Mouse (Mus musculus): ENCODE results near the gene Rbfox2. TPM values are rescaled to one million over a fixed set of nuclear protein-coding genes. Genes with fewer than 3 reads are reported as not detected.

Gene Rbfox2
- polyA plus RNA-seq, 1 experiment from 2014 or later, result 67.8 TPM

DNA sequence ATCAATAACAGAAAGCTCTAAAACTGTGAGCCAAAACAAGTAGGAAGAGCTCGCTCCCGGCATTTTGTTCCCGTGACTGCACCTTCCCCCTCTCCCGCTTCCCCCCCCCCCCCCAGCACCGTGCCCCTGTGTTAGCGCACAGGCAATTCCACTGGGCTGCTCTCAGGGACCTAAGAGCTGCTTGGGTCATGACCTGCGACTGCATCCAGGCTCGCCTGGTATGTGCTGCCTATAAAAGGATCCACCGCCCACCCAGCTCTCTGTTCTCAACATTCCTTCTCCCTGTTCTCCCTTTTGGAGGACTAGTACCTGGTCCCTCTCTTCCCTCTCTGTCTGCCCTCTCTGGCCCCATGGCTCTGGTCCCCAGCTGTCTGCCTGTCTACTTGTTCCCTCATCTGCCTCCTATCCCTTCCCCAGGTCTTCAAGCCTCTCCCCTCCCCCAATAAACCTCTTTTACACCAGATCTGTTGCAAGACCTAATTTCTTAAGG lies 267.5 kb downstream of the Rbfox2 start:
- no peak for ATAC-seq (replicated peaks; ENCODE audit: low FRiP score, low TSS enrichment, low read depth)
- 60% methylated on average over 8 of the region's 9 CpGs for WGBS
- no peak overlapping the region for H3K4me2 ChIP-seq (ENCODE audit: low read length)

DNA sequence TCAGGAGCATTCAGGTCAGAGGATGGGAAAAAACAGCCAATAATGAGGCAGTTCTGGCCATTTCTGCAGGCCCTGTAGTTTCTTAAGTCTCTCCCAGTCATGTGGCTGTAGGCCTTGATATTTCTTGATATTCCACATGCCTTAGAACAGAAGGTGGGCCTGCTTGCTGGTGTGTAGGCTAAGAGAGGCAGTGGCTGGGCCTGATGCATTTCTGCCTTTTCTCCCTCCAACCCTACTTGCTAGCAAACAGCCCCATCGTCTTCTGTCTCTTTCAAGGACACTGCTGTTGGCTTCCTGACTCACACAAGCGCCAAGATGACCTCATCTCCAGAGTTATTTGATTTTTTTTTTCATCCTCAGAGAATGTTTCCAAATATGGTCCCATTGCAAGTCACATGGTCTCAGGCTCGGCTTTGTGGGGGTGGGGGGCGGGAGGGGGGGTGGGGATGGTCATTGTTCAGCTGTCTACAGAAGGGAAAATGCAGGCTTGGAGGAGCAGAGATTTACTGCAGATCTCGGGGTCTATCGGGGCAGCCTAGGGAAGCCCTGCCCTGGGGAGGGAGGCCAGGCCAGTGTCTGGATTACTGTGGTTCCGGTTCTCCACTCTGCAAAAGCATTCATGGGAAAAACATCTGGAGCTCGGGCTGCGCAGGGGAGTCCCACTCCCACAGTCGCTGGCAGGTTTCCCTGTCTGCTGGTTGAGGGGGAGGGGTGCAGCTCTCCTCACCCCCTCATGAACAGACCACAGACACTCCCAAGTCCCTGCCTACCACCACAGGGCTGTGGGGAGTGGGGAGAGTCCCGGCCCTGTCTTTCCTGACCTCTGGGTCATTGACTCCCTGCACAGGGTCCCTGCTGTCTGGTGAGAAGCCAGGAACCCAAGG lies 269.3 kb downstream of the Rbfox2 start:
- peak overlapping the region; percentile 98 for H3K27ac ChIP-seq (ENCODE audit: low read depth)
- DNase-seq (ENCODE audit: low spot score) (peak; percentile 90), ATAC-seq (replicated peaks; ENCODE audit: low FRiP score, low TSS enrichment, low read depth) (peak; percentile 92)
- H3K4me1 ChIP-seq (replicated peaks; ENCODE audit: control insufficient read depth, insufficient read depth, low read length), result peaks cover 35% of the 10 kb centered on the region
- no peaks in the 10 kb centered on the region for H3K36me3 ChIP-seq (ENCODE audit: control insufficient read depth, insufficient read depth, low read length)
- H3K4me3 ChIP-seq (ENCODE audit: low read depth, low read length), result no peak overlapping the region
- no peaks in the 10 kb centered on the region for H3K27me3 ChIP-seq (replicated peaks; ENCODE audit: control insufficient read depth, insufficient read depth, low read length)
- peak overlapping the region; percentile 26 for H3K4me2 ChIP-seq (ENCODE audit: low read length)
- H3K9me3 ChIP-seq (ENCODE audit: control insufficient read depth, low read length), result no peaks in the 10 kb centered on the region
- WGBS, result 6% methylated on average over 11 of the region's 11 CpGs
- peak overlapping the region; percentile 22 for H3K9ac ChIP-seq (ENCODE audit: low read length)

More for the DNA sequence above, 267.5 kb downstream of the Rbfox2 start:
- Histone ChIP-seq H3K9me3 (ENCODE audit: control insufficient read depth, low read length) (no peaks in the 10 kb centered on the region), H3K9ac (ENCODE audit: low read length) (no peak overlapping the region), H3K4me1 (replicated peaks; ENCODE audit: control insufficient read depth, insufficient read depth, low read length) (peaks cover 35% of the 10 kb centered on the region), H3K27ac (ENCODE audit: low read depth) (no peak overlapping the region), H3K27me3 (replicated peaks; ENCODE audit: control insufficient read depth, insufficient read depth, low read length) (no peaks in the 10 kb centered on the region), H3K4me3 (ENCODE audit: low read depth, low read length) (no peak overlapping the region), H3K36me3 (ENCODE audit: control insufficient read depth, insufficient read depth, low read length) (no peaks in the 10 kb centered on the region)
- no peak for DNase-seq (ENCODE audit: low spot score)

DNA sequence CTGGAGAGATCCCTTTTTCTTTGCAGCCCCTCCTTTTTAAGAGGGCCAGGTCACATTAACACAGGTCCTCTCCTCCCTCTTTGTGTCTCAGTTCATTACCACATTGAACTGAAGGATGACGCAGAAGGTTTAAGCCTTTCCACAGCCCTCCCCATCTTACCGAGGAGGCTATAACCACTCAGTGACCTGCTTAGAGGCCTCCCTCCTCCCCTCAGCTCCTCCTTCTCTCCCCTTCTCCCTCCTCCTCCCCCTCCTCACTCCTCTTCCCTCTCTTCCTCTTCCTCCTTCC lies 269.9 kb downstream of the Rbfox2 start:
- peaks cover 35% of the 10 kb centered on the region for H3K4me1 ChIP-seq (replicated peaks; ENCODE audit: control insufficient read depth, insufficient read depth, low read length)

DNA sequence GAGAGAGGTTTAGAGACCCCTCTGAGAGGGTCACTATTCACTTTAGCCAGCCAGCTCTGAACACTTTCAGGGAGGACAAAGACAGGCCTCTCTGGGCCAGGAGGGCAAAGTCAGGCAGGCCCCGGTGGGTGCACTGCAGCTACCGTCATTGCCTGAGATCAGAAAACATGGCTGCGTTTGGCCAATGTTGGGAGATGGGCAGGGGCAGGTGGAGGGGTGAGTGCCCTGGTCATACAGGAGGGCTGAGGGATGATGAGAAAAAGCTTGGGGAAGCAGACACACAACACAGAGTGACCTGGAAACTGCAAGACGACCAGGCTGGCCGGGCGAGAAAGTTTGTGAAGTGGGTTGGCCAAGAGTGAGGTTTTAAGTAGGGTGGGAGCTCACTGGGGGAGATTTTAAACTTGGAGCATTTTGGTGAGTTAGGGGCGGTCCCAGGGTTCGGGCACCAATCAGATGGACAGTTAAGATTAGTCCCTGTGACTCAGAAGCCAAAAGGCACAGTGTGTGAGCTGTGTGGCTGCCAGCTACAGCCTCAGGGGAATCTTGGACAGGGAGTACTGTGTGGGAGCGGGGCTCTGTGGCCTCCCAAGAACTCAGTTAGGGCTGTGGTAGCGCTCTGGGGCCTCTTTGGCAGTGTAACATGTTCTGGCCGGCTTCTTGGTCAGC lies 270.4 kb downstream of the Rbfox2 start:
- Histone ChIP-seq H3K9me3 (ENCODE audit: control insufficient read depth, low read length) (no peaks in the 10 kb centered on the region), H3K4me2 (ENCODE audit: low read length) (peak overlapping the region; percentile 26), H3K4me1 (replicated peaks; ENCODE audit: control insufficient read depth, insufficient read depth, low read length) (peaks cover 35% of the 10 kb centered on the region), H3K27ac (ENCODE audit: low read depth) (peak overlapping the region; percentile 98), H3K4me3 (ENCODE audit: low read depth, low read length) (no peak overlapping the region), H3K36me3 (ENCODE audit: control insufficient read depth, insufficient read depth, low read length) (no peaks in the 10 kb centered on the region), H3K27me3 (replicated peaks; ENCODE audit: control insufficient read depth, insufficient read depth, low read length) (no peaks in the 10 kb centered on the region), H3K9ac (ENCODE audit: low read length) (peak overlapping the region; percentile 22)
- ATAC-seq (replicated peaks; ENCODE audit: low FRiP score, low TSS enrichment, low read depth), result peak; percentile 37; the same call in 1 of the 2 replicates
- WGBS, result 51% methylated on average over 11 of the region's 11 CpGs
- no peak for DNase-seq (ENCODE audit: low spot score)

More for the DNA sequence above, 269.9 kb downstream of the Rbfox2 start:
- H3K27me3 ChIP-seq (replicated peaks; ENCODE audit: control insufficient read depth, insufficient read depth, low read length), result no peaks in the 10 kb centered on the region
- peak overlapping the region; percentile 22 for H3K9ac ChIP-seq (ENCODE audit: low read length)
- peak overlapping the region; percentile 98 for H3K27ac ChIP-seq (ENCODE audit: low read depth)
- H3K9me3 ChIP-seq (ENCODE audit: control insufficient read depth, low read length), result no peaks in the 10 kb centered on the region
- no peak overlapping the region for H3K4me3 ChIP-seq (ENCODE audit: low read depth, low read length)
- 26% methylated on average over 2 of the region's 2 CpGs for whole genome bisulfite sequencing
- peak overlapping the region; percentile 26 for H3K4me2 ChIP-seq (ENCODE audit: low read length)
- ATAC-seq (replicated peaks; ENCODE audit: low FRiP score, low TSS enrichment, low read depth) (peak; percentile 16; the same call in 1 of the 2 replicates), DNase-seq (ENCODE audit: low spot score) (no peak)
- no peaks in the 10 kb centered on the region for H3K36me3 ChIP-seq (ENCODE audit: control insufficient read depth, insufficient read depth, low read length)

DNA sequence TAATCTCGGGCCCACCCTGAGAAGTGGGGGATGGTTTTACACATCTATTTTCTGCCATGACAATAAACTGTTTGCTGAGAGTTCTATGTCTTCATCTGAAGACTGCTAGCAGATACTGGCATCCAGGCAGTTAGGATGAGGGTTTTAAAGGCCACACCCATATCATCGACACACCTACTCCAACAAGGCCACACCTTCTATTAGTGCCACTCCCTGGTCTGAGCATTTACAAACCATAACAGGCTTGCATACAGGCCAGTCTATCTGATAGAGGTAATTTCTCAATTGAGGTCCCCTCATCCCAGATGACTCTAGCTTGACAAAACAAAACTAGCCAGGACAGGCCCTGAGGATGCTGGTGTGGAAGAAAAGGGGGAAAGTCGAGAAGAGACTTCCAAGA lies 271.2 kb downstream of the Rbfox2 start:
- H3K9ac ChIP-seq (ENCODE audit: low read length), result no peak overlapping the region
- WGBS, result 76% methylated on average over 3 of the region's 3 CpGs
- H3K9me3 ChIP-seq (ENCODE audit: control insufficient read depth, low read length), result no peaks in the 10 kb centered on the region
- peak overlapping the region; percentile 98 for H3K27ac ChIP-seq (ENCODE audit: low read depth)
- no peaks in the 10 kb centered on the region for H3K36me3 ChIP-seq (ENCODE audit: control insufficient read depth, insufficient read depth, low read length)
- DNase-seq (ENCODE audit: low spot score) (no peak), ATAC-seq (replicated peaks; ENCODE audit: low FRiP score, low TSS enrichment, low read depth) (no peak)
- H3K4me2 ChIP-seq (ENCODE audit: low read length), result no peak overlapping the region
- H3K27me3 ChIP-seq (replicated peaks; ENCODE audit: control insufficient read depth, insufficient read depth, low read length), result no peaks in the 10 kb centered on the region
- no peak overlapping the region for H3K4me3 ChIP-seq (ENCODE audit: low read depth, low read length)
- peaks cover 35% of the 10 kb centered on the region for H3K4me1 ChIP-seq (replicated peaks; ENCODE audit: control insufficient read depth, insufficient read depth, low read length)

DNA sequence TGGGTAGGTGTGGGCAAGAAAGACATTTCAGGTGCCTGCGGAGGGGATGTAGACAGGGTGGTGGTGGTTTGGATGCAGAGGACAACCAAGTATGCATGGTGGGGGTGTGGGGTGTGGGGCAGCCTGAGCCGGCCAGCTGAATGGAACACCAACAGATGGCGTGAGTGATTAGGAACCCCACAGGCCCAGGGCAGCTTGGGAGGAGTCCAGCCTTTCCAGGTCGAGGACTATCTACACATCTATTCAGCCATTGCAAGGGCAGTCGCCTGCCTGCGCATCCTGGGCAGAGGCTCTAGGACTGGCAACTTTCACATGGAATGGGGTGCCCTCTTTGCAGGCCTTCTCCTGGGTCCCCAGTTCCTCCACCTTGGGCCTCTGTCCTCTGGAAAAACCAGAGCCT lies 272.3 kb downstream of the Rbfox2 start:
- Histone ChIP-seq H3K27ac (ENCODE audit: low read depth) (no peak overlapping the region), H3K36me3 (ENCODE audit: control insufficient read depth, insufficient read depth, low read length) (no peaks in the 10 kb centered on the region), H3K27me3 (replicated peaks; ENCODE audit: control insufficient read depth, insufficient read depth, low read length) (no peaks in the 10 kb centered on the region), H3K4me2 (ENCODE audit: low read length) (no peak overlapping the region), H3K4me3 (ENCODE audit: low read depth, low read length) (no peak overlapping the region), H3K4me1 (replicated peaks; ENCODE audit: control insufficient read depth, insufficient read depth, low read length) (peaks cover 33% of the 10 kb centered on the region), H3K9ac (ENCODE audit: low read length) (no peak overlapping the region), H3K9me3 (ENCODE audit: control insufficient read depth, low read length) (no peaks in the 10 kb centered on the region)
- ATAC-seq (replicated peaks; ENCODE audit: low FRiP score, low TSS enrichment, low read depth) (no peak), DNase-seq (ENCODE audit: low spot score) (no peak)
- 80% methylated on average over 6 of the region's 6 CpGs for WGBS

DNA sequence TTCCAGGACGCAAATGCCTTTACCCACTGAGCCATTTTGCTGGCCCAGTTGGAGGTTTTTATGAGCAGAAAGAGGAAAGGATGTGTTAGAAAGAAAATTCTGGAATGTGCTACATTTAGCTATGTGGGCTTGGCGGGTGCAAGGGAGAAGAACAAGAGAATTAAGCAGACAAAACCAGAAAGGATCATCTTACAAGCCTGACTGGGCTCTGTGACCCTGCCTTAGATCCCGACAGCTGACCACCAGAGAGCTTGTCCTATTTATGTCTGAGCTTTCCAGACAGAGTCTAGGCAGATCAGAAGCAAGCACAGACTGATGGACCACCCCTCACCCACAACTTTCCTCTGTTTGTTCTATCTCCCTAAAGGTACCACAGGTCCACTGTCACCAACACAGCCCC lies 275.5 kb downstream of the Rbfox2 start:
- Histone ChIP-seq H3K27me3 (replicated peaks; ENCODE audit: control insufficient read depth, insufficient read depth, low read length) (no peaks in the 10 kb centered on the region), H3K4me3 (ENCODE audit: low read depth, low read length) (no peak overlapping the region), H3K9me3 (ENCODE audit: control insufficient read depth, low read length) (no peaks in the 10 kb centered on the region), H3K27ac (ENCODE audit: low read depth) (no peak overlapping the region), H3K4me1 (replicated peaks; ENCODE audit: control insufficient read depth, insufficient read depth, low read length) (peaks cover 7% of the 10 kb centered on the region), H3K4me2 (ENCODE audit: low read length) (no peak overlapping the region), H3K36me3 (ENCODE audit: control insufficient read depth, insufficient read depth, low read length) (no peaks in the 10 kb centered on the region), H3K9ac (ENCODE audit: low read length) (no peak overlapping the region)
- WGBS, result 51% methylated on average over 3 of the region's 3 CpGs
- no peak for DNase-seq (ENCODE audit: low spot score)
- ATAC-seq (replicated peaks; ENCODE audit: low FRiP score, low TSS enrichment, low read depth), result no peak

DNA sequence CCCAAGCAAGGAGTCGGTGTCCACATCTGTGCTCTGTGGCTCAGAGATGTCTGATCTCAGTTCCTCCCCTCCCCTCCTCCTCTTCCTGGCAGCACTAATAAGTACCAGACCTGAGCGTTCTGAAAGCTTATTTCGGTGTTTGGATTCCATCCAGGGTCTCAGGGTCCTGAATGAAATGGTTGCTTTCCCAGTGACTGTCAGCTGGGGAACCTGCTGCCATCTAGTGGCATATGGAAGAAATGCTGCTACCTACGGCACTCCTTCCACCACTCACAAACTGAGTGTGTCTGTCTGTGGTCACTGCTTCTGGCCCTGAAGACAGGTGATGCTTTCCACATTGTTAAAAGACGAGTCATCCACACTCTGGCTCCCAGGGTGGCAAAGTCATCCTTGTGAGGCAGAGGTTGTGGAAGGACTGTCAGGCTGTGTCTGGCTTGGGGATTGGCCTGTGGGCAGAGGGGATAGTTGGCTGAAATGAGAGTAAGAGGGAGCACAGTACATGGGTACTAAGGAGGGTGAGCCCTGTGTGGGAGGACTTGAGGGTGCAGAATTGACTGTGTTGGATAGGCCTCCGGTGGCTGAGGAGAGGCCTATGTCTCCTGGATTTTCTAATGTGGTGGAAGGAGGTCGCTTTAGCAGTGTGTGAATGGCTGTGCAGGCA lies 277.3 kb downstream of the Rbfox2 start:
- ATAC-seq (replicated peaks; ENCODE audit: low FRiP score, low TSS enrichment, low read depth) (0 out of 2 replicates have a peak, but pooled peaks have one; percentile 33), DNase-seq (ENCODE audit: low spot score) (peak; percentile 86)
- Histone ChIP-seq H3K4me2 (ENCODE audit: low read length) (no peak overlapping the region), H3K9me3 (ENCODE audit: control insufficient read depth, low read length) (no peaks in the 10 kb centered on the region), H3K4me3 (ENCODE audit: low read depth, low read length) (no peak overlapping the region), H3K9ac (ENCODE audit: low read length) (no peak overlapping the region), H3K27ac (ENCODE audit: low read depth) (peak overlapping the region; percentile 35; the same call in 1 of the 2 replicates), H3K4me1 (replicated peaks; ENCODE audit: control insufficient read depth, insufficient read depth, low read length) (peaks cover 4% of the 10 kb centered on the region; the same call in 1 of the 2 replicates), H3K36me3 (ENCODE audit: control insufficient read depth, insufficient read depth, low read length) (no peaks in the 10 kb centered on the region), H3K27me3 (replicated peaks; ENCODE audit: control insufficient read depth, insufficient read depth, low read length) (no peaks in the 10 kb centered on the region)
- 27% methylated on average over 7 of the region's 7 CpGs for WGBS
